Mouse (Mus musculus) megakaryocyte progenitor cell, adult 5-6 weeks (primary cell): Measurements from ENCODE around the gene Il17rd. TPM values are rescaled to one million over a fixed set of nuclear protein-coding genes. Genes with fewer than 3 reads are reported as not detected.

Source experiments
- ATAC-seq: replicated peaks from 2 replicates; pipeline ENCODE4 v1.8.0; 2016; ENCODE audit warnings: mild to moderate bottlenecking, moderate TSS enrichment, inconsistent platforms; ENCODE audit not compliant: poor library complexity
- total RNA-seq, 2 experiments: library from RNA; stranded (forward) in 1 of 2; stranded (reverse) in 1 of 2; fragments of 157-497, 149-512 nt in 1 of 2; fragments of 200-1000 nt in 1 of 2; gene quantifications; 2 replicates each; pipeline versions ENCODE4 v1.2.3 to v1.2.4; 2015 to 2017

Gene Il17rd
- total RNA-seq, 2 experiments from 2014 or later: not detected

DNA sequence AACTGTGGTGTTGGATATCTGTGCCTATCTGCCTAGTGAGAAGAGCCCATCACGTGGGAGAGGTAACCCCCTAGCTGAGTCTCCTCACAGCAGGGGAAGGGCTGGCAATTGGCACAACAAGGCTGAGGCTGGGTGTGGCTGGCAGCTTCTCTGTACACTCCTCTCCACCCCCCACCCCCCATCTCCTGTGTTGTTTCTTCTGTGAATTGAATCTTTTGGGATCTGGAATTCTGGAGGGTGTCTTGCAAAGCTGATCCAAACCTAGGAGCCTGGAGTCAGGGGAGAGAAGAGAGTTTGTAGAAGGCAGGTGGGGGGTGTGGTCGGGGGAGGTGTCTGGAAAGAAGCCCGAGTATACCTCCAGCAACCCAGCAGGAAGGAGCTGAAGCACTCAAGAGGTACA is 102.7 kb downstream of the Il17rd start:
- ATAC-seq: no peak

DNA sequence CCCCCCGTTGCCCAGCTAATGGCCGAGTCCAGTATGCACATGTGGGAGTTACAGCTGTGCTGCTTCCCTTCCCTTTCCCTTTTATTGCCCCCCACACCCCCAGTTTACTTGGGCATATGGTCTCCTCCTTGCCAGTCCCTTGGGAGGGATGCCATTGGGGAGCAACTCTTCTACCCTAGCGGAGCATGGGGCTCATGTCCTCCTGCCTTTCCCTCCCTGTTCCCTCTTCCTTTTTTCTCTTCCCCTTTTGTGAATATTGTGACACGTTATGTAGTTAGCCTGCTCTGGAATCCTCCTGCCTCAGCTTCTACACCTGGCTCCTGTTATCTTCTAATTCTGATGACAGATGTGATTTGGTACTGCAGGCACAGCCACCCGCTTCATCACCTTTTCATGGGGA is 103.9 kb downstream of the Il17rd start:
- peak; percentile 52 for ATAC-seq

DNA sequence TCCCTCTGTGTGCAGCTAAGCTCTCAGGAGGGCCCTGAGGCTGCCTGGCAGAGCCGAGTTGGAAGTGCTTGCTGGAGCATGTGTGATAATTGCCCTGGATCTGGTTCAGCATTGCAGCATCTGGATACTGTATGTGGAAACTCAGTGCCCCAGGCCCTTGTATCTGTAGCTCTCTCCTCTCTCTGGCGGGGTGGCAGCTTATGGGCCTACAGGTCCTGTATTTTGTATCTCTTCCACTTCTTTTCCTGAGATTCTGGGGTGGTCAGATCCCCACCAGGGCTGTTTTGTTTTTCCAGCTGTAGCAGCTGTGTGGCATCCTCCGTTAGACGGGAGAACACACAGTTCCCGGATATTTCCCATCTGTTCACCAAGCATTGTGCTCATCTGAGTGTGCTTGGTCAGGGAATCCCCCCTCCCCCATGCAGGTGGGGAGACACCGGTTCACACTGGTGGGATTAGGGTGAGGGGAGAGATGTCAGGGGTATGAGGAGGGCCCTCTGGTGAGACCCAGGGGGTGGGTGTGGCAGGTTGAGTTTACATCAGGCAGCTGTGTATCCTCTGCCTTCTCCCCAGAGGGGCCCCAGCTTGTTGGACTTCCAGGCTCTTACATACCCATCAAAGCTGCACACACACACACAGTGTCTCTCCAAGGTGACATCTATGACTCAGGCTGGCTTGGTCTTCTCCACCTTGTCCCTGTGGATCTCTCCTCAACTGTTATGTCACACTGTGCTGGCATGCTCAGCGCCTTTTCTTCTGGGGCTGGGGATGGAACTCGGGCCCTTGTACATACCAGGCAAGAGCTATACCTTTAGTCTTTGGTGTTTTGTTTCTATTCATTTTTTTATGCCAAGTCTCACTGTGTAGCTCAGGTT is 106.7 kb downstream of the Il17rd start:
- no peak for ATAC-seq

- no peak for ATAC-seq
Measured at GRCm38 (mm10) chr14:27147726-27148125, 109.0 kb downstream of the Il17rd start.

GRCm38 (mm10) chr14:27149401-27149800 is 110.7 kb downstream of the Il17rd start:
- ATAC-seq: no peak

DNA sequence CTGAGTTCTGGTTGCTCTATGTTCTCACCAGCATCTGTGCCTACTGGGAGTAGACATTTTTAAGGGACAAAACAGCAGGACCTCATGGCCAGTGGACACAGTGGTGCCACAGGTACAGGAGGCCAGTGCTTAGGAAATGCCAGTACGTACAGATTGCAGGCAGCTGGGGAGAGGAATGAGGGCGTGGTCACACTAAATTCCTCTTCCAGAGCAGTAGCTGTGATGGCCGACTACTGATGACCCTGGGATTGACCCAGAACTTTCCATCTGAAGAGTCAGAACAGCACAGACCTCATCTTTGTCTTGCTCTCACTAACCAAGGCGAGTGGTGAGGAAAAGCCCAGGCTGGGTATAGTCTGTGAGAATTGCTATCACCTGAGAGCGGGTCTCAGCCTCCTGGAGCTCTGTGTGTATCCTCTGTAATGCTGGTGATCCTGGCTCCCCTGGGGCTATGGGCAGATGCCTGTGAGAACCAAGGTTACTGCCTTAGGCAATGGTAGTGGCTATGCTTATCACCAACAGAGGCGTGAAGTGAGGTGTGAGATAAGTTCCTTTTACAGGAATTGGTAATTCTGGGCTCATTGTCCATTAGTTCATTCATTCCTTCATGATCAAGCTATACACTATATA is 111.4 kb downstream of the Il17rd start:
- no peak for ATAC-seq

DNA sequence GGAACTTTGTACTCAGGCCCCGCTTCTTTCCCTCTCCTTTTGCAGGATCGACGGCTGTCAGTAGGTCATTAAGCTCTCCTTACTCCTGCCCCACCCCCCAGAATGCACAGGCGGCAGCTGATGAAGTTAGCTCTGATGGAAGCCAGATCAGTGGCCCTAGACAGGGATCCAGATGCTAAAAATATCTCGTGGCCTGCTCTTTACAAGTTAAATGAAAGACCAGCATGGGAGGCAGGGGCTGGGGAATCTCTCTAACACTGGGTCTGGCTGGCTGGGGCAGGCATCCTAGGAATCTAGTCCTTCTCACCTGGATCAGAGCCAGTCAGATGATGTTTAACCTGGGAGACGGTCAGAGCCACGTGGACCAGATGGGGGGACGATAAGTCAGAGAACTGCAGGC is 112.7 kb downstream of the Il17rd start:
- no peak for ATAC-seq

- ATAC-seq: no peak
Measured at GRCm38 (mm10) chr14:27155088-27155487, 116.3 kb downstream of the Il17rd start.

GRCm38 (mm10) chr14:27156032-27156431 is 117.3 kb downstream of the Il17rd start:
- ATAC-seq: no peak

Other genes with a start within 250 kb of the Il17rd start
- not detected in 2 replicates for gene Asb14, start 144.4 kb upstream of the Il17rd start, total RNA-seq (2015)
- gene Asb14, start 144.4 kb upstream of the Il17rd start, total RNA-seq (2017): not detected in 2 replicates
- 26.4 and 27.7 TPM in 2 replicates for gene Appl1, start 67.7 kb upstream of the Il17rd start, total RNA-seq (2015)
- gene Appl1, start 67.7 kb upstream of the Il17rd start, total RNA-seq (2017): 26.1 and 27.4 TPM in 2 replicates
- gene Hesx1, start 44.5 kb upstream of the Il17rd start, total RNA-seq (2015): 1.0 and 1.4 TPM in 2 replicates
- 1.1 and 1.3 TPM in 2 replicates for gene Hesx1, start 44.5 kb upstream of the Il17rd start, total RNA-seq (2017)
- gene Arhgef3, start 76.0 kb downstream of the Il17rd start, total RNA-seq (2015): 11.0 and 13.8 TPM in 2 replicates
- gene Arhgef3, start 76.0 kb downstream of the Il17rd start, total RNA-seq (2017): 15.5 and 18.0 TPM in 2 replicates